Mouse (Mus musculus): Measurements from ENCODE around the gene Clptm1l. TPM values are rescaled to one million over a fixed set of nuclear protein-coding genes. Genes with fewer than 3 reads are reported as not detected.

Clptm1l gene
- polyA plus RNA-seq, 1 experiment from 2014 or later = 119 TPM

GRCm38 (mm10) chr13:73604156-73604957, 551 bp downstream of the Clptm1l start:
- H3K9ac ChIP-seq (ENCODE audit: low read depth, low read length) = peak overlapping the region; percentile 85
- 2% methylated on average over 39 of the region's 39 CpGs for WGBS (ENCODE audit: insufficient replicate concordance)
- no peaks in the 10 kb centered on the region for H3K9me3 ChIP-seq (replicated peaks; ENCODE audit: control insufficient read depth, low read length)
- peak; percentile 52 for ATAC-seq (replicated peaks; ENCODE audit: insufficient number of reproducible peaks, low FRiP score, low TSS enrichment)
- H3K4me1 ChIP-seq (ENCODE audit: control insufficient read depth, insufficient read depth, low read length) = peaks cover 10% of the 10 kb centered on the region
- H3K36me3 ChIP-seq (ENCODE audit: control insufficient read depth, insufficient read depth, low read length) = peaks cover 12% of the 10 kb centered on the region
- H3K4me3 ChIP-seq (ENCODE audit: low read depth, low read length) = peak overlapping the region; percentile 82
- H3K27me3 ChIP-seq (ENCODE audit: control insufficient read depth, insufficient read depth, low read length) = no peaks in the 10 kb centered on the region
- peak overlapping the region; percentile 97 for H3K4me2 ChIP-seq
- H3K27ac ChIP-seq (ENCODE audit: low read depth, low read length) = peak overlapping the region; percentile 54; the same call in 1 of the 2 replicates

GRCm38 (mm10) chr13:73618406-73618805, 14.6 kb downstream of the Clptm1l start:
- H3K36me3 ChIP-seq (ENCODE audit: control insufficient read depth, insufficient read depth, low read length) = peaks cover 51% of the 10 kb centered on the region
- 90% methylated on average over 5 of the region's 5 CpGs for WGBS (ENCODE audit: insufficient replicate concordance)
- ATAC-seq (replicated peaks; ENCODE audit: insufficient number of reproducible peaks, low FRiP score, low TSS enrichment) = no peak

GRCm38 (mm10) chr13:73620637-73621036, 16.8 kb downstream of the Clptm1l start:
- Histone ChIP-seq H3K9me3 (replicated peaks; ENCODE audit: control insufficient read depth, low read length) (no peaks in the 10 kb centered on the region), H3K36me3 (ENCODE audit: control insufficient read depth, insufficient read depth, low read length) (peaks cover 40% of the 10 kb centered on the region), H3K4me1 (ENCODE audit: control insufficient read depth, insufficient read depth, low read length) (no peaks in the 10 kb centered on the region), H3K27me3 (ENCODE audit: control insufficient read depth, insufficient read depth, low read length) (no peaks in the 10 kb centered on the region), H3K4me3 (ENCODE audit: low read depth, low read length) (no peak overlapping the region), H3K4me2 (no peak overlapping the region), H3K9ac (ENCODE audit: low read depth, low read length) (no peak overlapping the region), H3K27ac (ENCODE audit: low read depth, low read length) (no peak overlapping the region)
- WGBS (ENCODE audit: insufficient replicate concordance) = 67% methylated on average over 6 of the region's 6 CpGs
- no peak for ATAC-seq (replicated peaks; ENCODE audit: insufficient number of reproducible peaks, low FRiP score, low TSS enrichment)

More at GRCm38 (mm10) chr13:73618406-73618805, 14.6 kb downstream of the Clptm1l start:
- Histone ChIP-seq H3K9me3 (replicated peaks; ENCODE audit: control insufficient read depth, low read length) (no peaks in the 10 kb centered on the region), H3K4me2 (no peak overlapping the region), H3K4me1 (ENCODE audit: control insufficient read depth, insufficient read depth, low read length) (no peaks in the 10 kb centered on the region), H3K27me3 (ENCODE audit: control insufficient read depth, insufficient read depth, low read length) (no peaks in the 10 kb centered on the region), H3K27ac (ENCODE audit: low read depth, low read length) (no peak overlapping the region), H3K4me3 (ENCODE audit: low read depth, low read length) (no peak overlapping the region), H3K9ac (ENCODE audit: low read depth, low read length) (no peak overlapping the region)

- H3K4me1 ChIP-seq (ENCODE audit: control insufficient read depth, insufficient read depth, low read length) = peaks cover 11% of the 10 kb centered on the region
- 46% methylated on average over 6 of the region's 6 CpGs for WGBS (ENCODE audit: insufficient replicate concordance)
- peak overlapping the region; percentile 64 for H3K4me3 ChIP-seq (ENCODE audit: low read depth, low read length)
- peak overlapping the region; percentile 80 for H3K9ac ChIP-seq (ENCODE audit: low read depth, low read length)
- peaks cover 3% of the 10 kb centered on the region for H3K36me3 ChIP-seq (ENCODE audit: control insufficient read depth, insufficient read depth, low read length)
- no peak overlapping the region for H3K27ac ChIP-seq (ENCODE audit: low read depth, low read length)
- no peaks in the 10 kb centered on the region for H3K9me3 ChIP-seq (replicated peaks; ENCODE audit: control insufficient read depth, low read length)
- 0 out of 2 replicates have a peak, but pooled peaks have one; percentile 3 for ATAC-seq (replicated peaks; ENCODE audit: insufficient number of reproducible peaks, low FRiP score, low TSS enrichment)
- H3K27me3 ChIP-seq (ENCODE audit: control insufficient read depth, insufficient read depth, low read length) = no peaks in the 10 kb centered on the region
- H3K4me2 ChIP-seq = peak overlapping the region; percentile 96
Observed at GRCm38 (mm10) chr13:73626410-73626744, 22.6 kb downstream of the Clptm1l start.

GRCm38 (mm10) chr13:73626745-73627549, 23.1 kb downstream of the Clptm1l start, which contains the start of gene Tert:
TSS of gene Tert (plus strand) at chr13:73626911.
- Histone ChIP-seq H3K27me3 (ENCODE audit: control insufficient read depth, insufficient read depth, low read length) (no peaks in the 10 kb centered on the region), H3K4me1 (ENCODE audit: control insufficient read depth, insufficient read depth, low read length) (peaks cover 11% of the 10 kb centered on the region), H3K9me3 (replicated peaks; ENCODE audit: control insufficient read depth, low read length) (no peaks in the 10 kb centered on the region), H3K36me3 (ENCODE audit: control insufficient read depth, insufficient read depth, low read length) (peaks cover 3% of the 10 kb centered on the region; the same call in 1 of the 2 replicates), H3K9ac (ENCODE audit: low read depth, low read length) (peak within 1 kb of the TSS; percentile 80), H3K4me2 (peak within 1 kb of the TSS; percentile 96), H3K27ac (ENCODE audit: low read depth, low read length) (no peak within 1 kb of the TSS), H3K4me3 (ENCODE audit: low read depth, low read length) (peak within 1 kb of the TSS; percentile 64)
- ATAC-seq (replicated peaks; ENCODE audit: insufficient number of reproducible peaks, low FRiP score, low TSS enrichment) = peak; percentile 48
- 11% methylated on average over 47 of the region's 47 CpGs for WGBS (ENCODE audit: insufficient replicate concordance)

GRCm38 (mm10) chr13:73628586-73629113, 24.8 kb downstream of the Clptm1l start:
- Histone ChIP-seq H3K4me2 (no peak overlapping the region), H3K4me1 (ENCODE audit: control insufficient read depth, insufficient read depth, low read length) (peaks cover 11% of the 10 kb centered on the region), H3K9ac (ENCODE audit: low read depth, low read length) (no peak overlapping the region), H3K36me3 (ENCODE audit: control insufficient read depth, insufficient read depth, low read length) (no peaks in the 10 kb centered on the region), H3K27me3 (ENCODE audit: control insufficient read depth, insufficient read depth, low read length) (no peaks in the 10 kb centered on the region), H3K27ac (ENCODE audit: low read depth, low read length) (no peak overlapping the region), H3K9me3 (replicated peaks; ENCODE audit: control insufficient read depth, low read length) (no peaks in the 10 kb centered on the region), H3K4me3 (ENCODE audit: low read depth, low read length) (no peak overlapping the region)
- ATAC-seq (replicated peaks; ENCODE audit: insufficient number of reproducible peaks, low FRiP score, low TSS enrichment) = no peak
- 81% methylated on average over 11 of the region's 11 CpGs for WGBS (ENCODE audit: insufficient replicate concordance)

DNA sequence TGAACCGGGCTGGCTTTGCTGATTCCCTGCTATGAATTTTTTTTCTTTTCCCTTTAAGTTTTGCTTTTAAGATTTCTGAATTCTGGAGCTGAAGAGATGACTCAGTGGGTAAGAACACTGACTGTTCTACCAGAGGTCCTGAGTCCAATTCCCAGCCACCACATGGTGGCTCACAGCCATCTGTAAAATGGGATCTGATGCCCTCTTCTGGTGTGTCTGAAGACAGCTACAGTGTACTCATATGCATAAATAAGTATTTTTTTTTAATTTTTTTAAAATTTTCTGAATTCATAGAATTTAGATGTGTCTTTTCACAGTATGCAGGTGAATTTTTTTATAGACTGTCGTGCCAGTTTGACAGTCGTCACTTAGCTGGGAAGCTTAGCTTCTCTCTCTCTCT, 28.0 kb downstream of the Clptm1l start:
- Histone ChIP-seq H3K27me3 (ENCODE audit: control insufficient read depth, insufficient read depth, low read length) (no peaks in the 10 kb centered on the region), H3K9ac (ENCODE audit: low read depth, low read length) (no peak overlapping the region), H3K4me2 (no peak overlapping the region), H3K27ac (ENCODE audit: low read depth, low read length) (no peak overlapping the region), H3K36me3 (ENCODE audit: control insufficient read depth, insufficient read depth, low read length) (no peaks in the 10 kb centered on the region), H3K9me3 (replicated peaks; ENCODE audit: control insufficient read depth, low read length) (no peaks in the 10 kb centered on the region), H3K4me3 (ENCODE audit: low read depth, low read length) (no peak overlapping the region), H3K4me1 (ENCODE audit: control insufficient read depth, insufficient read depth, low read length) (peaks cover 8% of the 10 kb centered on the region)
- ATAC-seq (replicated peaks; ENCODE audit: insufficient number of reproducible peaks, low FRiP score, low TSS enrichment) = no peak
- WGBS (ENCODE audit: insufficient replicate concordance) = 83% methylated on average over 3 of the region's 3 CpGs

- H3K9ac ChIP-seq (ENCODE audit: low read depth, low read length) = no peak overlapping the region
- no peaks in the 10 kb centered on the region for H3K27me3 ChIP-seq (ENCODE audit: control insufficient read depth, insufficient read depth, low read length)
- no peaks in the 10 kb centered on the region for H3K9me3 ChIP-seq (replicated peaks; ENCODE audit: control insufficient read depth, low read length)
- H3K4me3 ChIP-seq (ENCODE audit: low read depth, low read length) = no peak overlapping the region
- H3K27ac ChIP-seq (ENCODE audit: low read depth, low read length) = no peak overlapping the region
- no peaks in the 10 kb centered on the region for H3K4me1 ChIP-seq (ENCODE audit: control insufficient read depth, insufficient read depth, low read length)
- no peak overlapping the region for H3K4me2 ChIP-seq
- 74% methylated on average over 5 of the region's 6 CpGs for WGBS (ENCODE audit: insufficient replicate concordance)
- H3K36me3 ChIP-seq (ENCODE audit: control insufficient read depth, insufficient read depth, low read length) = no peaks in the 10 kb centered on the region
- ATAC-seq (replicated peaks; ENCODE audit: insufficient number of reproducible peaks, low FRiP score, low TSS enrichment) = no peak
Observed at GRCm38 (mm10) chr13:73637826-73638225, 34.0 kb downstream of the Clptm1l start.
